Mouse (Mus musculus): ENCODE measurements around the gene Edem3.

DNA sequence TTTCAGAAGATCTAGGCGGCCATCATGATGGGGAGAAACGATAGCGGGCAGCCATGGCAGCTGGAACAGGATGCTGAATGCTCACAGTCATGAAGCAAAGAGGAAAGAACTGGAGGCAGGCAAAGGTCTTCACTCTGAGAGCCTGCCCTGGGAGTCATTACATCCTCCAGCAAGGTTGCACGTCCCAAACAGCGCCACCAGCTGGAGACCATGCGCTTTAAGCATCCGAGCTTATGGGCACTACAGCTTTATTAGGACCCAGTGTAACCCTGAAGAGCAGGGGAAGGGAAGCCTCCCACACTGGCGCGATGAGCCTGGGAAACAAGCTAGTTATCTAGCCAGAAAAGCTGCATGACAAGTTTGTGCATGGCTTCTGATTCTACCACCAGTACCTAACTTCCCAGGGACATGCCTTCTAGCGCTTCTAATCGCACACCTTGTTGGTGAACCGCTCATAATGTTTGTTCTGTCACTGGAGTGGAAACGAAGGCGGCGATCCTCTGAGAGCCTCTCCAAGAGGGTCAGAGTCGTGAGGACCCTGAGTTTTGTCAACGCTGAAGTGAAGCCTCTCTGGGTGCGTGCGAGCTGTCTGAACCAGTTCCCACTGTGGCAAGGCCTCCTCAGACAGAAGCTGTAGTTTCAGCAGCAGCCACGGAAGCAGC is 106.3 kb downstream of the Edem3 start:
- peak; percentile 14; the same call in 1 of the 2 replicates for TF ChIP-seq CTCF (IDR thresholded peaks at IDR 0.05; ENCODE audit: extremely low read depth, insufficient read length, insufficient replicate concordance, low read depth, low read length)
- no peak for TF ChIP-seq POLR2A (IDR thresholded peaks at IDR 0.05; ENCODE audit: low read depth, low read length)

All from small intestine, adult 2 months (tissue).